Mouse (Mus musculus): ENCODE data around the gene Alg14.

GRCm38 (mm10) chr3:121242941-121243340 lies 48.6 kb upstream of the Alg14 start:
- TF ChIP-seq GATA1 (IDR thresholded peaks at IDR 0.05; ENCODE audit: borderline replicate concordance, low read length) (no peak), FLI1 (IDR thresholded peaks at IDR 0.05; ENCODE audit: low read length) (no peak)

Data from megakaryocyte, embryonic 14.5 days (primary cell).